Mouse (Mus musculus) bone marrow, adult 2 months (tissue): ENCODE data around the gene Dcp1b.

Experiments
- CTCF ChIP-seq: fragments of 200-500 bp; IDR thresholded peaks from 2 replicates; pipeline ENCODE4 v1.5.1; 2011; ENCODE audit warnings: low read length, control low read depth; ENCODE audit not compliant: control insufficient read depth, insufficient read depth
- POLR2A ChIP-seq: fragments of 200-500 bp; IDR thresholded peaks from 2 replicates; pipeline ENCODE4 v1.6.1; 2011; ENCODE audit warnings: low read depth, mild to moderate bottlenecking, control low read depth, low read length, borderline replicate concordance; ENCODE audit not compliant: control insufficient read depth

DNA sequence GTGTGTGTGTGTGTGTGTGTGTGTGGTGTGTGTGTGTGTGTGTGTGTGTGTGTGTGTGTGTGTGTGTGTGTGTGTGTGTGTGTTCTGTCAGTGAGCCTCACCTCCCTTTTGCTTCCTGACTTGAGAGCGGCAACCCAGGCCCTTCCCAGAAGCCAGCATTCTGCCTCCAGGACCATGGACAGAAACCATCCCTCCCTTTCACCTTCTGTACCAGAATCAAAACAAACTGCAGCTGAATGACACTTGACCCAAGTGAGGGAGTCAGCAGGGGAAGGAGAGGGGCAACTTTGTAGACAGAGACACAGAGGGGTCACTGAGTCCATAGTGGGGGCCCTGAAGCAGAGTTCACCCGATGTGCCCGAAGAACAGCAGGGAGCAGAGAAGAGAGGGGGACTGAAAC is 58.0 kb downstream of the Dcp1b start:
- TF ChIP-seq POLR2A (no peak), CTCF (no peak)
